Mouse (Mus musculus) kidney, embryonic 14.5 days (tissue): ENCODE data around the gene Cadm4. TPM values are rescaled to one million over a fixed set of nuclear protein-coding genes. Genes with fewer than 3 reads are reported as not detected.

Experiments
- ATAC-seq: fragments of 200-750 bp; cut with Nextera tagmentation; 2 replicates; pipeline ENCODE4 v1.8.0; 2017; ENCODE audit warnings: moderate number of reproducible peaks, mild to moderate bottlenecking, moderate TSS enrichment, moderate library complexity; ENCODE audit not compliant: low FRiP score, low TSS enrichment
- H3K27ac ChIP-seq: fragments of 300-500 bp; sonication (generic); 2 replicates; pipeline ENCODE4 v1.5.1; 2014; ENCODE audit warnings: low read depth, mild to moderate bottlenecking, low read length, moderate library complexity, mixed read lengths
- H3K27me3 ChIP-seq: fragments of 300-500 bp; sonication (generic); 2 replicates; pipeline ENCODE4 v1.6.1; 2014; ENCODE audit warnings: mild to moderate bottlenecking, low read length; ENCODE audit not compliant: control insufficient read depth, insufficient read depth
- H3K36me3 ChIP-seq: fragments of 300-500 bp; sonication (generic); 2 replicates; pipeline ENCODE4 v1.6.1; 2014; ENCODE audit warnings: low read length, mixed read lengths; ENCODE audit not compliant: control insufficient read depth, insufficient read depth
- H3K4me1 ChIP-seq: fragments of 300-500 bp; sonication (generic); 2 replicates; pipeline ENCODE4 v1.6.1; 2014; ENCODE audit warnings: low read length, mixed read lengths; ENCODE audit not compliant: control insufficient read depth, insufficient read depth
- H3K4me2 ChIP-seq: fragments of 300-500 bp; sonication (generic); replicated peaks from 2 replicates; pipeline ENCODE4 v1.6.1; 2014; ENCODE audit warnings: low read depth, mild to moderate bottlenecking, low read length
- H3K4me3 ChIP-seq: fragments of 300-500 bp; sonication (generic); 2 replicates; pipeline ENCODE4 v1.5.1; 2014; ENCODE audit warnings: mild to moderate bottlenecking, low read length
- H3K9ac ChIP-seq: fragments of 300-500 bp; sonication (generic); 2 replicates; pipeline ENCODE4 v1.6.1; 2014; ENCODE audit warnings: low read depth, mild to moderate bottlenecking, low read length, moderate library complexity
- H3K9me3 ChIP-seq: fragments of 300-500 bp; sonication (generic); 2 replicates; pipeline ENCODE4 v1.6.1; 2016; ENCODE audit warnings: low read length; ENCODE audit not compliant: control insufficient read depth
- WGBS: fragments of 180-500 bp; shearing (Covaris S2); extraction: QIAGEN DNeasy Blood & Tissue Kit; methylation state at CpG from one replicate; pipeline ENCODE4 v1.1.7; 2014; 5-methylcytosine and 5-hydroxymethylcytosine counted together
- polyA plus RNA-seq: library from polyadenylated mRNA; unstranded; fragments of >200 nt; fragmentation: Nextera tagmentation; extraction: Ambion mirVana; gene quantifications from 2 replicates; pipeline ENCODE4 v1.2.1, GENCODE M21; 2014

Cadm4 gene
- polyA plus RNA-seq, 1 experiment from 2014 or later = 1.5 TPM

DNA sequence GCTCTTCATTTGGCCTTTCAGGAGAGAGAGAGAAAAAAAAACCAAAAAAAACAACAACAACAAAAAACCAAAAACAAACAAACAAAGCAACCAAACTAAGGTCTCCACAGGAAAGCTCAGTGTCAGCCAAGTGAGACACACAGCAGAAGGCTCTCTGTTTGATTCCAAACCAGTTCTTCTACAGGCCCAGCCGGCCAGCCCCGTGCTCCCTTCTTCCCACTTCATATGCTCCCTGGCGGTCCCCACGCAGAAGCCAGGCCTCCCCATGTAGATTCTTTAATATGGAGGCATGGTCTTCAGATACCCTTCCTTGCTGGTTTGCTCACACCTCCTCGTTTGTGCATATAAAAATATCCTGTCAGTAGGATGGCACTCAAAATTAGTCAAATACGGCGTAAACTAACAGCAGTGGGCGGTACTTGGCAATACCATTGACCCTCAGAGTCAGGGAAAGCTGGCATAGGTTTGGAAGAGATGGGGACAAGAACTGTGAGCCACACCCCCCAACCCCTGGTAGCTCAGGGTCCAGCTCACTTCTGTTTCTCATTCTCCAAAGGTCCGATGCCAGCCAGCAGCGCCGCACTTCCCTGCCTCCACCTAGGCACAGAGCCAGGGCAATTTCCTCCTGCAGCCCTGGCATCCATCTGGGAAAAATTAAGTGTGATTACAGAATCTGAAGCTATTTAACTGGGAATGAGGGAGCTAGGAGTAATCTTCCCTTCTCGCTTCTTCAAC, 44.0 kb downstream of the Cadm4 start:
- Histone ChIP-seq H3K9me3 (no peaks in the 10 kb centered on the region), H3K4me2 (no peak overlapping the region), H3K4me3 (no peak overlapping the region), H3K27me3 (no peaks in the 10 kb centered on the region), H3K36me3 (no peaks in the 10 kb centered on the region), H3K4me1 (peaks cover 6% of the 10 kb centered on the region; the same call in 1 of the 2 replicates), H3K27ac (no peak overlapping the region), H3K9ac (no peak overlapping the region)
- no peak for ATAC-seq
- 89% methylated on average over 12 of the region's 12 CpGs for WGBS

DNA sequence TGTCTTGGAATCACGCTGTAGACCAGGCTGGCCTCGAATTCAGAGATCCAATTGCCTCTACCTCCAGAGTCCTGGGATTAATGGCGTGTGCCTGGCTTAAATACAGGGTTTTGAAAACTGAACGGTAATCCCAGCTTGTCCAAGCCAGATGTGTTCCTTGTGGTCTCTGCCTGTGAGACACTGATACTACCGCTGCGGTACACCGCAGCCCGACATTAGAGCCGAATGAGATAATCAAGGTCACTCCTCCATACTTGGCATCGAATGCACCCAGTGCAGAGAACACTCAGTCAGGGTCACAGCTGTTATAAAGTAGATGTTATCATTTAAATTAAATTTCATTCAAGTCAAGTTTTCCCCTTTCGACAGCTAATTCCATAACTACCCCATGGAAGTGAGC, 47.0 kb downstream of the Cadm4 start:
- no peak overlapping the region for H3K27ac ChIP-seq
- peaks cover 10% of the 10 kb centered on the region for H3K36me3 ChIP-seq
- H3K4me3 ChIP-seq = no peak overlapping the region
- no peaks in the 10 kb centered on the region for H3K9me3 ChIP-seq
- no peak overlapping the region for H3K4me2 ChIP-seq
- no peaks in the 10 kb centered on the region; the same call in 1 of the 2 replicates for H3K27me3 ChIP-seq
- no peak overlapping the region for H3K9ac ChIP-seq
- no peak for ATAC-seq
- WGBS = 89% methylated on average over 11 of the region's 11 CpGs
- peaks cover 20% of the 10 kb centered on the region for H3K4me1 ChIP-seq

DNA sequence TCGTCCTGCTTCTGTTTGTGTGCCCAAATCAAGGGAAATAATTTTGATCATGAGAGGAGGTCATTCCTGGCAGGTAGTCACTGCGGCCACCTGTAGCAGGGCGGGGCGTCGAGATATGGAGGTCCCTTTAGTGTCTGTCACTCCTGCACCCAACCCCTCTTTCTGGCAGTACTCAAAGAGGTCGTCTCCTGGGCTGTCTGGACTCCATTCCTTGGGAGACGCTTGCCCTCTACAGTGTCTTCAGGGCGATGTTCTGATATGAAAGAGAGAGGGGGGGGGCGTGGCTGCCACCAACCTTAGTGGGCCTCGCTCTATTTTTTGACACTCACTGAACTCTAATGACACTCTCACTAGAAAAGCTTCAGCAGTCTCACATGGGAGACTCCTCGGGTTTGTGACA, 47.8 kb downstream of the Cadm4 start:
- Histone ChIP-seq H3K4me3 (peak overlapping the region; percentile 71), H3K27ac (no peak overlapping the region; the same call in 1 of the 2 replicates), H3K9ac (peak overlapping the region; percentile 58), H3K9me3 (no peaks in the 10 kb centered on the region), H3K27me3 (no peaks in the 10 kb centered on the region; the same call in 1 of the 2 replicates), H3K4me2 (peak overlapping the region; percentile 95), H3K4me1 (peaks cover 21% of the 10 kb centered on the region), H3K36me3 (peaks cover 16% of the 10 kb centered on the region)
- no peak for ATAC-seq
- WGBS = 61% methylated on average over 11 of the region's 11 CpGs

- no peaks in the 10 kb centered on the region for H3K9me3 ChIP-seq
- ATAC-seq = peak; percentile 93
- peak within 1 kb of the TSS; percentile 78 for H3K27ac ChIP-seq
- H3K4me1 ChIP-seq = peaks cover 21% of the 10 kb centered on the region
- H3K9ac ChIP-seq = peak within 1 kb of the TSS; percentile 81
- H3K27me3 ChIP-seq = no peaks in the 10 kb centered on the region; the same call in 1 of the 2 replicates
- under 1% methylated on average over 44 of the region's 44 CpGs for WGBS
- peaks cover 19% of the 10 kb centered on the region for H3K36me3 ChIP-seq
- peak within 1 kb of the TSS; percentile 71 for H3K4me3 ChIP-seq
- H3K4me2 ChIP-seq = peak within 1 kb of the TSS; percentile 95
These were observed 48.5 kb downstream of the Cadm4 start, which contains the start of gene Irgq for GRCm38 (mm10) chr7:24530062-24530931. Gene Irgq, plus strand, starts transcription at chr7:24530689.

DNA sequence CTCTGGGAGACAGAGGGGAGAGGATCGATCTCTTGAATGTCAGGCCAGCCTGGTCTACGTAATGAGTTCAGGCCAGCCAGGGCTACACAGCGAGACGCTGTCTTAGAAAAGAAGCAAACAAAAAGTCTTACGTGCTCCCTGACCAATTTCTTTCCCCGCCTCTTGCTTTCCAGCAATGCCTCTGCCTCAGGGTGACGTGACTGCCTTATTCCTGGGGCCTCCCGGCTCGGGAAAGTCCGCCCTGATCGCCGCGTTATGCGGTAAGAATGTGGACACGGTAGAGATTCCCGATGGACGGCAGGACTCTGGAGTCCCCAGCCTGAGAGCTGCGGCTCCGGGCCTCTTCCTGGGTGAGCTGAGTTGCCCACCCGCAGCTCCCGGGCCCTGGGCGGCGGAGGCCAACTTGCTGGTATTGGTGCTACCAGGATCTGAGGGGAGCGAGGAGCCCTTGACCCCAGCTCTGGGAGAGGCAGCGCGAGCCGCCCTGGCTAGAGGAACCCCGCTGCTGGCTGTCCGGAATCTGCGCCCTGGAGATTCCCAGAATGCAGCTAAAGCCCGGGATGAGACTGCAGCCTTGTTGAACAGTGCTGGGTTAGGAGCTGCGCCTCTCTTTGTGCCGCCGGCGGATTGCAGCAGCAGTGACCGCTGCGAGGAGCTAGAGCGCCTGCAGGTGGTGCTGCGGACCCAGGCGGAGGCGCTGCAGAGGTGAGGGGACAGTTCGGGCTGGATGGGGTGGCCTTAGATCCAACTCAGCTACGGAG, 49.6 kb downstream of the Cadm4 start:
- H3K9me3 ChIP-seq = no peaks in the 10 kb centered on the region
- H3K9ac ChIP-seq = peak overlapping the region; percentile 81
- no peaks in the 10 kb centered on the region; the same call in 1 of the 2 replicates for H3K27me3 ChIP-seq
- peak overlapping the region; percentile 71 for H3K4me3 ChIP-seq
- ATAC-seq = peak; percentile 68
- H3K4me2 ChIP-seq = peak overlapping the region; percentile 95
- H3K4me1 ChIP-seq = peaks cover 21% of the 10 kb centered on the region
- WGBS = 1% methylated on average over 43 of the region's 43 CpGs
- H3K27ac ChIP-seq = peak overlapping the region; percentile 74
- H3K36me3 ChIP-seq = peaks cover 29% of the 10 kb centered on the region

- Histone ChIP-seq H3K9ac (no peak overlapping the region), H3K4me3 (no peak overlapping the region; the same call in 1 of the 2 replicates), H3K4me2 (no peak overlapping the region), H3K9me3 (no peaks in the 10 kb centered on the region), H3K27me3 (no peaks in the 10 kb centered on the region; the same call in 1 of the 2 replicates), H3K27ac (no peak overlapping the region), H3K36me3 (peaks cover 30% of the 10 kb centered on the region), H3K4me1 (peaks cover 32% of the 10 kb centered on the region)
- ATAC-seq = no peak
- 75% methylated on average over 28 of the region's 28 CpGs for WGBS
These were observed 51.3 kb downstream of the Cadm4 start for GRCm38 (mm10) chr7:24533031-24533571.

DNA sequence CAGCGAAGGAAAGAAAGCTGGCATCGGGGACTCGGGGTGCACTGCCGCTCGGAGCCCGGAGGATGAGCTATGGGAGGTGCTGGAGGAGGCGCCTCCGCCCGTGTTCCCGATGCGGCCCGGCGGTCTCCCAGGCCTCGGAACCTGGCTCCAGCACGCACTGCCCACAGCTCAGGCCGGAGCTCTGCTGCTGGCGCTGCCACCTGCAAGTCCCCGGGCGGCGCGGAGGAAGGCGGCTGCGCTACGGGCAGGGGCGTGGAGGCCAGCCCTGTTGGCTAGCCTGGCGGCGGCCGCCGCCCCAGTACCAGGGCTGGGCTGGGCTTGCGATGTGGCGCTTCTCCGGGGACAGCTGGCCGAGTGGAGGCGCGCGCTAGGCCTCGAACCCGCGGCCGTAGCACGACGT, 52.0 kb downstream of the Cadm4 start:
- peak overlapping the region; percentile 3 for H3K4me3 ChIP-seq
- H3K4me1 ChIP-seq = peaks cover 32% of the 10 kb centered on the region
- H3K9ac ChIP-seq = peak overlapping the region; percentile 34; the same call in 1 of the 2 replicates
- WGBS = 28% methylated on average over 42 of the region's 42 CpGs
- H3K4me2 ChIP-seq = peak overlapping the region; percentile 30
- H3K27me3 ChIP-seq = no peaks in the 10 kb centered on the region; the same call in 1 of the 2 replicates
- H3K27ac ChIP-seq = no peak overlapping the region
- no peak for ATAC-seq
- H3K9me3 ChIP-seq = no peaks in the 10 kb centered on the region
- H3K36me3 ChIP-seq = peaks cover 30% of the 10 kb centered on the region

DNA sequence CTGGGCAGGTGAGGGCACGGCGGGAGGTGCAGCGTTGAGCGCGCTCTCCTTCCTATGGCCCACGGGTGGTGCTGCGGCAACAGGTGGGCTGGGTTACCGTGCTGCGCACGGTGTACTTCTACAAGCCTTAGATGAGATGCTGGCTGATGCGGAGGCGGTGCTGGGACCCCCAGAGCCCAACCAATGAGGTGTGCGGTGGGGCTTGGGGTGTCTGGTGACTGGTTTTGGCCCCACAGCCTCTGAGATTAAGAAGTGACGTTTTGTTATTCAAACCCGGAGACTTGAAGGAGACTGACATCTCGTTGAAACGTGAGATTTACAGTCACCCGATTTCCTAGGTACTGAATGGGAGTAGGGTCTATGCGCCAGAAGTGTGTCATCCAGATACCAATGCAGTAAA, 52.5 kb downstream of the Cadm4 start:
- H3K4me1 ChIP-seq = peaks cover 31% of the 10 kb centered on the region
- H3K9ac ChIP-seq = peak overlapping the region; percentile 34; the same call in 1 of the 2 replicates
- no peak for ATAC-seq
- no peaks in the 10 kb centered on the region; the same call in 1 of the 2 replicates for H3K27me3 ChIP-seq
- H3K27ac ChIP-seq = no peak overlapping the region
- H3K4me3 ChIP-seq = 0 out of 2 replicates have a peak overlapping the region, but pooled peaks have one; percentile 3
- H3K4me2 ChIP-seq = peak overlapping the region; percentile 30
- peaks cover 30% of the 10 kb centered on the region for H3K36me3 ChIP-seq
- 32% methylated on average over 19 of the region's 19 CpGs for WGBS
- H3K9me3 ChIP-seq = no peaks in the 10 kb centered on the region
